Mouse (Mus musculus): ENCODE data around the gene Gm45233.

The Gm45233 gene

DNA sequence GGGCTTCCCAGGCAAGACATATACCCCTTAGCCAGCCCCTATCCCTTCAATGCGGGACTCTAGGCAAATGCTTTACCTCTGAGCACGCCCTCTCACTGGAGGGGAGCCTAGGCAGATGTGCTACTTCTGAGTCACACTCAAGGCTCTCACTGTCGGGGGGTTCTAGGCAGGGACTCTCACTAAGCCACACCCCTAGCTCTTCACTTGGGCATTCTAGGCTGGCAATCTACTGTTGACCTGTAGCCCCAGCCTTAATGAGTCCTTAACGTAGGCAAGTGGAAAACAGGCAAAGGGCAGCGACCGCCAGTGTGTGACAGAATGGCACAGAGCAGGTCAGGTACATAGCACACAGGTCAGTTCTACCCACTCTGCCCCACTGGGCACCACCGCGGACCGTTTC, 46.9 kb downstream of the Gm45233 start:
- in situ Hi-C loops (cut with MboI; ENCODE audit: low sequenced_read_pairs) = no loop called here

DNA sequence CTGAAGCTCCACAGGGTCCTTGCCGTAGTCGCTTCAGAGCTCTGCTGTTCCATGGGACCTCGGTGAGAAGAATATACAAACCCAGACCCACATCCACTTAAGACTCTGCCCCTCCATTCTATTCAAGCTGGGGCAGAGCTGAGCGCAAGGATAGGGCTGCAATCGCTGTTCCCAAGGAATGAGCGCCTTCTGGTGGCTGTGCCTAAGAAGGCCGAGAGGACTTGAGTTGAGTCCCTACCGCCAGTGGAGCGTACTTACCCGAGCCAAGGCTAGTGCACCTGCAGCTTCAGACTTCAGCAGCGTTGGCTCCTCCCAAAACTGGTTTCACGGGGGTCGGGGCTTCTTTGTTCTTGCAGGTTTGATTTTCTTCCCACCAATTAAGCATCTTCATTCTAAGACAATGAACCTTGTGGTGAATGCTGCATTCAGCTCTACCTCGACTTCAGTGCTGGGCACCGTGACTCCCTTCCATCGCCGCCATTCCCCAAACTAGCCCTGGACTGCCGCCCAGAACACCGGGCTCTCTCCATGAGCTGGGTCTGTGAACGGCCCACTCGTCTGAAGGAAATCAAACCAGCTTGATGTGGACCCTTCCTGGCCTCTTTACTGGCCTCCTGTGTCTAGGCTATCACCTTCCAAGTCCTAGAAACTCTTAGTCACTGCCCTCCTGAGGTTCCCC, 51.6 kb downstream of the Gm45233 start:
- in situ Hi-C loops (cut with MboI; ENCODE audit: low sequenced_read_pairs) = no loop called here

DNA sequence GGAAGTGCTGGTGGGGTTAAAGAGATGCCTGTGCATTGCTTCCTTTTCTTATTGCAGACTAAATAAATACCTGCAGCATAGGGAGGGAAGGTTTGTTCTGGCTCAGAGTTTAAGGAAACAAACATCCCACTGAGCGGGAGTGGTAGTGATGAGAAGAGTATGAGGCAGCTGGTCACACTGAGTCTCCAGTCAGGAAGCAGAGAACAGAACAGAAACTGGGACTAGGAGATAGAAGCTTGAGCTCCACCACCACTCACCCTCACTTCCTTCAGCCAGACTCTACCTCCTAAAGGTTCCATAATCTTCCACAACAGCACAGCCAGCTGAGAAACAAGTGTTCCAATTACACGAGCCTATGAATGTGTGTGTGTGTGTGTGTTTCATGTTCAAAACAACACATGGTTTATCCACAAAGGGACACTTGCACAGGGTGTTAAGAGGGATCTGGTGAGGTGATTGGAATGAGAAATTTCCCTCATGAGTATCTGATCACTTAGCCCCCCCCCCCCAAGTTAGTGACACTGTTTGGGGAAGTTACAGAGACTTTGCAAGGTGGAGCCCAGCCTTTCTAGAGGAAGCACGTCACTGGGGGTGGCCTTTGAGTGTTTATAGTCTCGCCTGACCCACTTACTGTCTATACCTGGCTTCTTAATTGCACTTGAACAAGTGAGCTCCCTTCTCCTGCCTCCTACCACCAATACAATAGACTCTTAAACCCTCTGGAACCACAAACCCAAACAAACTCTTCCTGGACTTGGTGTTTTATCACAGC, 68.0 kb downstream of the Gm45233 start:
- in situ Hi-C loops (cut with MboI; ENCODE audit: low sequenced_read_pairs) = no loop called here

DNA sequence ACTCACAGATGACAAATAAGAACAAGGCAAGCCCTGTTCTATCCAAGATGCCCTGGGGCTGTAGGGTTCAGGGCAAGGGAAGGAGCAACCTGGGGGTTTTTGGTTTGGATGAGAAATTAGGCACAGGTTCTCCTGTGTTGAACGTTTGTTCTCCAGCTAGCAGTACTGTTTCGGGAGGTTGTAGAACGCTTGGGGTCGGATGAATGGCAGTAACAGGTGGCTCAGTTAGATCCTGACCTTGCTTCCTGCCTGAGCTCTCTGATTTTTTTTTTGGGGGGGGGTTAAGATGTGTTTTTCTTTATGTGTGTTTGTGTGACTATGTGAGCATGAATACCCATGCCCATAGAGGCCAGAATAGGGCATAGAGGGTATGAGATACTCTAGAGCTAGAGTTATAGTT, 68.6 kb downstream of the Gm45233 start:
- in situ Hi-C loops (cut with MboI; ENCODE audit: low sequenced_read_pairs) = no loop called here

Measured in CH12F3 (cell line).